Mouse (Mus musculus) MEL (cell line): Measurements from ENCODE around the gene Plekhg3.

Experiments
- EP300 ChIP-seq, 2 experiments: IDR thresholded peaks; 2 replicates each; pipeline ENCODE4 v1.6.1; 2011; ENCODE audit warnings: improper control_type of control experiment in 2 of 2, low read length in 2 of 2, low read depth in 1 of 2, mild to moderate bottlenecking in 1 of 2
- MYB ChIP-seq: IDR thresholded peaks from 2 replicates; pipeline ENCODE4 v1.6.1; 2011; ENCODE audit warnings: mild to moderate bottlenecking, low read depth, low read length, improper control_type of control experiment

DNA sequence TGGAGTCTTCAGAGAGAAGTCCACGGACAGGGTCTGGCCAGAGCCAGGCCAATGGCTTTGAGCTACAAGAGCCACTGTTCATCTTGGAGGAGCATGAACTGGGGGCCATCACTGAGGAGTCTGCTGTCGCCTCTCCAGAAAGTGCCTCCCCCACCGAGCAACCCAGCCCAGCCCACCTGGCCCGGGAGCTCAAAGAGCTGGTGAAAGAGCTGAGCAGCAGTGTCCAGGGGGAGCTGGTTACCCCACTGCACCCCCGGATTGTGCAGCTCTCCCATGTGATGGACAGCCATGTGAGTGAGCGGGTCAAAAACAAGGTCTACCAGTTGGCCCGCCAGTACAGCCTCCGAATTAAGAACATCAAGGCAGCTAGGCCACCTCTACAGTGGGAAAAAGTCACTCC is 46.1 kb downstream of the Plekhg3 start:
- TF ChIP-seq EP300 (IDR thresholded peaks at IDR 0.05; ENCODE audit: low read depth in 1 of 2, low read length in 2 of 2) (no peak), MYB (no peak)
